Mouse (Mus musculus) mammary gland, adult 2 months (tissue): Measurements from ENCODE around the gene Scgn. TPM values are rescaled to one million over a fixed set of nuclear protein-coding genes. Genes with fewer than 3 reads are reported as not detected.

Experiments used
- polyA plus RNA-seq: library from polyadenylated mRNA; depleted of rRNA; stranded (reverse); fragments of >200 nt; gene quantifications from 2 replicates; pipeline ENCODE4 v1.2.3, GENCODE M21; 2012; ENCODE audit warnings: low replicate concordance; rRNA removed

Scgn gene
- polyA plus RNA-seq: not detected in 2 replicates

DNA sequence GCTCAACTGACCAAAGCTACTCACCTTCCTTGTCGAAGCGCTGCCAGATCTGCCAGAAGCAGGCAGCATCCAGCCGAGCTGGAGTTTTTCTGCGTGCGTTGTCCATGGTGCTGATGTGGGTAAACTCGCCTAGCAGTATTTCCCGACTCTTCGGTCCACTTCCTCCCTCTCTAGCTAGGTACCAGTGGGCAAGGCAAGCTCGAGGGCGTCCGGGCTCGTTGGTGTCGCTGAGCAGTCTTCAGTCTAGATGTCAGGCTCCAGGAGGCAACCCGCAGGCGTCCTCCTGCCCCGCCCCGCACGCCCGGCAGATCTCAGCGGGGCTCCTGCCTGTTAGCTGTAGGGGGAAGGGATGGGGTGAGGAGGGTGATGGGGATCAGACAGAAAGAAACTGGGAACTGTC, at the start of gene Scgn:
TSS of gene Scgn (minus strand) at position 287 of the 400 bp plus-strand sequence.

DNA sequence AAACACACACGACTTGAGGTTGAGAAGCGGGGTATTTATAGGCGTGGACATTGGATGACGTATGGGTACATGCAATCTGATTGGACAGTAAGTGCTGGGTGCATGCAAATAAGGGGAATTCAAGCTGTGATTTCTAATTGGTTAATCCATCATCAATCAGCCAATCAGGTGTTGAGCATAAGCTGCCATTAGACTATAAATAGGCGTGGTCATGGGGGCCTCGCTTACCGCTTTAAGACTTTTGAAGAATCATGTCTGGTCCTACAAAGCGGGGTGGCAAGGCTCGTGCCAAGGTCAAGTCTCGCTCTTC, 56.8 kb downstream of the Scgn start, which contains the start of gene Hist1h2aa:
TSS of gene Hist1h2aa (plus strand) at position 252 of the 310 bp plus-strand sequence.

GRCm38 (mm10) chr13:23933421-23934210, 57.4 kb downstream of the Scgn start, which contains the start of gene Hist1h2ba:
Gene Hist1h2ba, minus strand, starts transcription at chr13:23934156.

DNA sequence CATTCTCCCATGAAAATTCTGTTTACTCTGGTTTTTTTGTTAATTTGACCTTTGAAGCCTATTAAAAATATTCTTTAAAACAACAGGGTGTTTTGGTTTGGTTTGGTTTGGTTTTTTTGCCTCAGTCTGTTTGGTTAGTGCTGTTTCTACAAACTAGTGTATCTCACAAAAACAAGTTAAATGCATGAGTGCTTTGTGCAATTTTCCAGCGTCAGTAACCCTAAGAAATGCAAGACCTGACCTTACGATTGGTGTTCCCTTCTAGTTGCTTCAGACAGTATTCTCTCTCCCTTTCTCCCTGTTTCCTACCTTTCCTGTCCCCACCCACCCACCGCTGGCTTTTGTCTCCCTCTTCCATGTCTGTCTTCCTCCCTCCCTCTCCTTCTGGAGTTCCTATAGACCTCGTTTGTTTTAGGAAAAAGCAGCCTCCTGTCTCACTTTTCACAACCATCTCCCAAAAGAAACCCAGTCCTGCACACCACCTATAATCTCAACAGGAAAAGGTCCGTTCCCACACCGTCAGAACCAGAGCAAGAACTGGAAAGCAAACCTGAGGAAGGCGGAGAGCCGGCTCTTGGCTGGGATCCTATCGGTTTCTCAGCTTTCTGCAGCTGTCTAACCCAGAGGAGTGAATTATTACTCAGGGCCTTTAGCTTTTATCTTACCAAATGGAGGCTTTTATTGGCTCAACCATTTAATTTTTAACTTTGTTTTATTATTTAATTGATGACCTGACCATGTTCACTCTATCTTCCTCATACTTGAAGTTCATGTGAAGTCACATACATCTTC, 76.4 kb downstream of the Scgn start, which contains the start of gene Slc17a4:
TSS of gene Slc17a4 (minus strand) at position 634 of the 792 bp plus-strand sequence.

Other genes starting within 250 kb of the Scgn start
- 2.4 and 16.2 TPM in 2 replicates for gene Hist1h3c, start 245.6 kb downstream of the Scgn start, polyA plus RNA-seq
- gene Hist1h2bb, start 244.5 kb downstream of the Scgn start, polyA plus RNA-seq: 3.7 and 13.5 TPM in 2 replicates
- gene Hist1h2ab, start 240.1 kb downstream of the Scgn start, polyA plus RNA-seq: 1.0 and 14.9 TPM in 2 replicates
- 4.0 and 16.0 TPM in 2 replicates for gene Hist1h3b, start 238.9 kb downstream of the Scgn start, polyA plus RNA-seq
- 1.3 and 6.8 TPM in 2 replicates for gene Hist1h4b, start 234.2 kb downstream of the Scgn start, polyA plus RNA-seq
- 1.6 and 6.5 TPM in 2 replicates for gene Hist1h4a, start 230.0 kb downstream of the Scgn start, polyA plus RNA-seq
- gene Hist1h3a, start 228.8 kb downstream of the Scgn start, polyA plus RNA-seq: 3.1 and 16.8 TPM in 2 replicates
- gene Hist1h1a, start 227.5 kb downstream of the Scgn start, polyA plus RNA-seq: 0.47 TPM in 1 of 2 replicates, not detected in the other
- gene Trim38, start 221.3 kb downstream of the Scgn start, polyA plus RNA-seq: 0.10 TPM in 1 of 2 replicates, not detected in the other
- 0.25 TPM in 1 of 2 replicates, not detected in the other for gene Slc17a2, start 184.2 kb downstream of the Scgn start, polyA plus RNA-seq
- 0.10 TPM in 1 of 2 replicates, not detected in the other for gene Slc17a3, start 151.8 kb downstream of the Scgn start, polyA plus RNA-seq
- gene Slc17a1, start 123.5 kb downstream of the Scgn start, polyA plus RNA-seq: 0.22 and 0.48 TPM in 2 replicates
- 0.13 TPM in 1 of 2 replicates, not detected in the other for gene Slc17a4, start 76.2 kb downstream of the Scgn start, polyA plus RNA-seq
- not detected in 2 replicates for gene Hist1h2ba, start 57.1 kb downstream of the Scgn start, polyA plus RNA-seq
- not detected in 2 replicates for gene Hist1h2aa, start 56.8 kb downstream of the Scgn start, polyA plus RNA-seq